Mouse (Mus musculus): ENCODE measurements around the gene Pabpc4.

- TF ChIP-seq ZNF384 (IDR thresholded peaks at IDR 0.05; ENCODE audit: low read depth, low read length) (no peak), CTCF (IDR thresholded peaks at IDR 0.05 in 2 of 3, conservative IDR thresholded peaks at IDR 0.05 in 1 of 3; ENCODE audit: control insufficient read depth in 1 of 3, insufficient read depth in 1 of 3, low read depth in 2 of 3, low read length in 3 of 3, poor library complexity in 1 of 3, severe bottlenecking in 1 of 3) (no peak)
Observed at GRCm38 (mm10) chr4:123292989-123293388, 30.8 kb downstream of the Pabpc4 start.
